Mouse (Mus musculus) frontal cortex, postnatal 36 days (tissue): ENCODE results near the gene Esyt1.
A peak's percentile ranks its signal among the peaks of the same experiment; 100 is the strongest.

Source experiments
- DNase-seq, 2 experiments: peaks; one replicate each; pipeline ENCODE4 v3.0.0; 2022; ENCODE audit warnings: low spot score in 2 of 2

Esyt1 gene

DNA sequence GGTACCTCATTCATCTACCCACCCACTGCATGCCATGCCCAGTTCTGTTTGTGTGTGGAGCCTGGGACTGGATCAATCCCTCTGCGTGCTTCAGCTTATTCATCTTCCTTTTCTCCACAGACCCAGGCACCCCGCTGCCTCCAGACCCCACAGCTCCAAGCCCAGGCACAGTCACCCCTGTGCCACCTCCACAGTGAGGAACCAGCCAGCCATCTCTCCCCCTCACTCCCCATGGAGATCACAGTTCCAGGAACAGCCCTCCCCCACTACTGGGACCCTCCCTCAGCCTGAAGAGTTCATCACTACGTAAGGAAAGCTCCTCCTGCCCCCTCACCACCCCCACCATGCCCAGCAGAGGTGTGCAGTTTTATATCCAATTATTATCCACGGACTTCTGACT, 36.9 kb downstream of the Esyt1 start:
- DNase-seq: peak in 1 of 2 experiments; percentile 11

DNA sequence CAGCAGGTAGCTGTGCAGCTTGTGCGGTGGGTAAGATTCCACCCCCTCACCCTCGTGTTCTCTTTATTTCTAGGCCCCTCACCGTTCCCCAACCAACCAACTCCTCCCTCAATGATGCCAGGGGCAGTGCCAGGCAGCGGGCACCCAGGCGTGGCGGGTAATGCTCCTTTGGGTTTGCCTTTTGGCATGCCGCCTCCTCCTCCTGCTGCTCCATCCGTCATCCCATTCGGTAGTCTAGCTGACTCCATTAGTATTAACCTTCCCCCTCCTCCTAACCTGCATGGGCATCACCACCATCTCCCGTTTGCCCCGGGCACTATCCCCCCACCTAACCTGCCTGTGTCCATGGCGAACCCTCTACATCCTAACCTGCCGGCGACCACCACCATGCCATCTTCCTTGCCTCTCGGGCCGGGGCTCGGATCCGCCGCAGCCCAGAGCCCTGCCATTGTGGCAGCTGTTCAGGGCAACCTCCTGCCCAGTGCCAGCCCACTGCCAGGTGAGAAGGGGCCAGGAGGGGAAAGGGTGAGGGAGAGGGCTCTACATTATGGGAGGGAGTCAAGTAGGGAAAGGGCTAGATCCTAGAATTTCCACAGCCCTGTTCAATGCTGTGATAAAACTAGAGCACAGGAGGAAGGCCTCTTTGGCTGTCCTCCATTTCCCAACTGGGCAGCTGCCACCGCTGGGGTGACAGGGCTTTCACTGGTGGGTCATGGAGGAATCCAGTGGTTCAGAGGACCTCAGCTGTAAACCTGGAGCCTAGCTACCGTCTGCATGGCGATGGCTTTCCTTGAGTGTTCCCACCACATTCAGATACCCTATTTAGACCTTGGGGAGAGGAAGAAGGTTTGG, 37.6 kb downstream of the Esyt1 start:
- no peak for DNase-seq

GRCm38 (mm10) chr10:128486370-128486769, 39.3 kb downstream of the Esyt1 start:
- DNase-seq: no peak

GRCm38 (mm10) chr10:128474366-128474765, 51.3 kb downstream of the Esyt1 start:
- DNase-seq: no peak

- DNase-seq: no peak
These were observed 65.4 kb downstream of the Esyt1 start for GRCm38 (mm10) chr10:128460270-128460630.
